Mouse (Mus musculus) heart, adult 2 months (tissue): Measurements from ENCODE around the gene Inafm1.

Experiments
- CTCF ChIP-seq: fragments of 200-600 bp; IDR thresholded peaks from 2 replicates; pipeline ENCODE4 v1.8.1; 2022; ENCODE audit warnings: antibody characterized with exemption, mild to moderate bottlenecking, moderate library complexity
- EP300 ChIP-seq: fragments of 200-500 bp; IDR thresholded peaks from 2 replicates; pipeline ENCODE4 v1.6.1; 2011; ENCODE audit warnings: low read depth, low read length, control low read depth; ENCODE audit not compliant: insufficient read depth

DNA sequence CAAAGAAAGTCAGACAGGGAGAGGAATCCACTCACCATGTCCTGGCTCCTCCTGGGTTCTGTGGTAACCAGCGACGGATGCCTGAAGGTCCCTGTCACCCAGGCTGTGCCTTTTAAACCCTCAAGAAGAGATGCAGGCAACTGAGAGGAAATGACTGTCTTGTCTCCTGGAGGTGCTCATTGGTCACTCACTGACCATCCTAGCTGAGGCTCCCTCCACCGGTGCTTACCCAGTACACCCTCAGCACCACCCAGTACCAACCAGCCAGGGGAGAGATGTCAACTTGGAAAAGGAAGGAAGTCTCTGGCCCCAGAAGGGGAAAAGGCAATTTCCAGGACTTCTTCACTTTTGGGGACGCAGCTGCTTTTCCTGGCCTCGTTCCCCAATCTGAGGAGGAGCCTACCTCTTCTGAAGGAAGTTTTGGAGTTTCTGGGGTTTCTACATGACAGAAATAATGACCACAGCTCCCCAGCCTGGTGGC is 14.3 kb downstream of the Inafm1 start, which contains the start of gene C5ar1:
- TF ChIP-seq EP300 (no peak), CTCF (no peak)
